Mouse (Mus musculus) C2C12 (cell line): ENCODE data around the gene Veph1. TPM values are rescaled to one million over a fixed set of nuclear protein-coding genes. Genes with fewer than 3 reads are reported as not detected.

Source experiments
- H3K27me3 ChIP-seq: one replicate; pipeline ENCODE4 v1.6.1; 2011; ENCODE audit not compliant: control insufficient read depth, insufficient read depth, insufficient read length
- H3K36me3 ChIP-seq: one replicate; pipeline ENCODE4 v1.6.1; 2011; ENCODE audit not compliant: control insufficient read depth, insufficient read depth
- H3K4me3 ChIP-seq: one replicate; pipeline ENCODE4 v1.5.1; 2011; ENCODE audit warnings: mild to moderate bottlenecking, control low read depth; ENCODE audit not compliant: poor library complexity, insufficient read depth, severe bottlenecking
- H3K79me2 ChIP-seq: one replicate; pipeline ENCODE4 v1.6.1; 2011; ENCODE audit not compliant: control insufficient read depth, insufficient read depth
- H3K79me3 ChIP-seq: one replicate; pipeline ENCODE4 v1.6.1; 2011; ENCODE audit warnings: low read depth, control low read depth
- H3ac ChIP-seq: one replicate; pipeline ENCODE3; 2011; ENCODE audit warnings: low read depth; ENCODE audit not compliant: control insufficient read depth, insufficient read length
- CEBPB ChIP-seq: IDR thresholded peaks from one replicate; pipeline ENCODE4 v1.6.1; 2011; ENCODE audit warnings: low read depth, mild to moderate bottlenecking, control low read depth, moderate library complexity
- CTCF ChIP-seq: IDR thresholded peaks from one replicate; pipeline ENCODE4 v1.5.1; 2011; ENCODE audit not compliant: control insufficient read depth, insufficient read depth, insufficient read length
- FOSL1 ChIP-seq: IDR thresholded peaks from one replicate; pipeline ENCODE4 v1.8.0; 2011; ENCODE audit warnings: mild to moderate bottlenecking, low read length; ENCODE audit not compliant: poor library complexity, insufficient read depth, severe bottlenecking
- MAX ChIP-seq: IDR thresholded peaks from one replicate; pipeline ENCODE4 v1.6.1; 2011; ENCODE audit warnings: mild to moderate bottlenecking, control low read depth
- MYOD1 ChIP-seq: IDR thresholded peaks from one replicate; pipeline ENCODE4 v1.6.1; 2011; ENCODE audit warnings: low read depth; ENCODE audit not compliant: control insufficient read depth, insufficient read length
- MYOG ChIP-seq: IDR thresholded peaks from one replicate; pipeline ENCODE4 v1.6.1; 2011; ENCODE audit not compliant: control insufficient read depth, insufficient read length; ENCODE audit errors: extremely low read depth
- USF1 ChIP-seq: IDR thresholded peaks from one replicate; pipeline ENCODE4 v1.6.1; 2011; ENCODE audit warnings: low read depth, mild to moderate bottlenecking, control low read depth, moderate library complexity
- polyA plus RNA-seq: library from polyadenylated mRNA; unstranded; fragments of >200 nt; fragmentation: generic; extraction: Trizol; gene quantifications from one replicate; pipeline ENCODE4 v1.2.1, GENCODE M21; 2012; ENCODE audit warnings: missing spikeins

Veph1 gene
- polyA plus RNA-seq, 1 experiment, result not detected

- H3ac ChIP-seq, result no peak overlapping the region
- H3K27me3 ChIP-seq, result no peaks in the 10 kb centered on the region
- TF ChIP-seq MYOD1, result no peak
- no peak for TF ChIP-seq CTCF
- TF ChIP-seq USF1, result no peak
- TF ChIP-seq MYOG, result no peak
- TF ChIP-seq MAX, result no peak
- no peak for TF ChIP-seq CEBPB
- TF ChIP-seq FOSL1, result no peak
- H3K79me3 ChIP-seq, result no peaks in the 10 kb centered on the region
- no peak overlapping the region for H3K4me3 ChIP-seq
- H3K79me2 ChIP-seq, result no peaks in the 10 kb centered on the region
- no peaks in the 10 kb centered on the region for H3K36me3 ChIP-seq
These were observed 241.0 kb downstream of the Veph1 start for GRCm38 (mm10) chr3:66055652-66056051.

- TF ChIP-seq MAX, result no peak
- no peak for TF ChIP-seq USF1
- TF ChIP-seq MYOD1, result no peak
- TF ChIP-seq MYOG, result no peak
- no peaks in the 10 kb centered on the region for H3K79me2 ChIP-seq
- H3K36me3 ChIP-seq, result no peaks in the 10 kb centered on the region
- H3K79me3 ChIP-seq, result no peaks in the 10 kb centered on the region
- no peak overlapping the region for H3K4me3 ChIP-seq
- no peaks in the 10 kb centered on the region for H3K27me3 ChIP-seq
- no peak overlapping the region for H3ac ChIP-seq
These were observed 246.3 kb downstream of the Veph1 start for GRCm38 (mm10) chr3:66050092-66050886.

GRCm38 (mm10) chr3:66040857-66041494 is 255.7 kb downstream of the Veph1 start:
- H3K79me2 ChIP-seq, result no peaks in the 10 kb centered on the region
- TF ChIP-seq MYOD1 (no peak), CEBPB (no peak), MAX (no peak), FOSL1 (no peak), CTCF (no peak), USF1 (no peak), MYOG (no peak)
- no peaks in the 10 kb centered on the region for H3K79me3 ChIP-seq
- H3K36me3 ChIP-seq, result no peaks in the 10 kb centered on the region
- H3K27me3 ChIP-seq, result no peaks in the 10 kb centered on the region
- no peak overlapping the region for H3K4me3 ChIP-seq
- no peak overlapping the region for H3ac ChIP-seq

- TF ChIP-seq CEBPB (no peak), USF1 (no peak), MYOG (no peak), FOSL1 (no peak), MYOD1 (no peak), MAX (no peak), CTCF (no peak)
- Histone ChIP-seq H3K79me3 (no peaks in the 10 kb centered on the region), H3K27me3 (no peaks in the 10 kb centered on the region), H3K36me3 (no peaks in the 10 kb centered on the region), H3ac (no peak overlapping the region), H3K4me3 (no peak overlapping the region), H3K79me2 (no peaks in the 10 kb centered on the region)
These were observed 261.4 kb downstream of the Veph1 start for GRCm38 (mm10) chr3:66035226-66035625.

- TF ChIP-seq MAX, result no peak
- no peak for TF ChIP-seq CEBPB
- no peak for TF ChIP-seq USF1
- TF ChIP-seq MYOG, result no peak
- no peak for TF ChIP-seq FOSL1
- no peaks in the 10 kb centered on the region for H3K36me3 ChIP-seq
These were observed 263.3 kb downstream of the Veph1 start for GRCm38 (mm10) chr3:66033346-66033745.

More at GRCm38 (mm10) chr3:66033346-66033745, 263.3 kb downstream of the Veph1 start:
- Histone ChIP-seq H3K27me3 (no peaks in the 10 kb centered on the region), H3K4me3 (no peak overlapping the region), H3K79me2 (no peaks in the 10 kb centered on the region), H3K79me3 (no peaks in the 10 kb centered on the region), H3ac (no peak overlapping the region)
